Mouse (Mus musculus) lung, embryonic 14.5 days (tissue): ENCODE results near the gene Ryr2. TPM values are rescaled to one million over a fixed set of nuclear protein-coding genes. Genes with fewer than 3 reads are reported as not detected.
A peak's percentile ranks its signal among the peaks of the same experiment; 100 is the strongest.
"Not testable (repeated sequence)": the region's sequence is repeated elsewhere in the genome, so short reads cannot be mapped to it uniquely, and the experiment has no call there.

ENCODE experiments used
- ATAC-seq: fragments of 200-750 bp; cut with Nextera tagmentation; 2 replicates; pipeline ENCODE4 v1.8.0; 2017; ENCODE audit warnings: mild to moderate bottlenecking, moderate TSS enrichment, moderate library complexity; ENCODE audit not compliant: insufficient read depth
- DNase-seq: peaks from one replicate; pipeline ENCODE4 v3.0.0-alpha.2; 2015
- H3K27ac ChIP-seq: fragments of 300-500 bp; sonication (generic); 2 replicates; pipeline ENCODE4 v1.5.1; 2014; ENCODE audit warnings: low read depth, mild to moderate bottlenecking, moderate library complexity
- H3K27me3 ChIP-seq: fragments of 300-500 bp; sonication (generic); 2 replicates; pipeline ENCODE4 v1.6.1; 2014; ENCODE audit warnings: low read length, control low read depth; ENCODE audit not compliant: insufficient read depth
- H3K36me3 ChIP-seq: fragments of 300-500 bp; sonication (generic); 2 replicates; pipeline ENCODE4 v1.6.1; 2014; ENCODE audit warnings: control low read depth; ENCODE audit not compliant: insufficient read depth
- H3K4me1 ChIP-seq: fragments of 300-500 bp; sonication (generic); 2 replicates; pipeline ENCODE4 v1.6.1; 2014; ENCODE audit warnings: antibody characterized with exemption, control low read depth; ENCODE audit not compliant: insufficient read depth
- H3K4me2 ChIP-seq: fragments of 300-500 bp; sonication (generic); 2 replicates; pipeline ENCODE4 v1.6.1; 2014; ENCODE audit warnings: mild to moderate bottlenecking
- H3K4me3 ChIP-seq: fragments of 300-500 bp; sonication (generic); 2 replicates; pipeline ENCODE4 v1.5.1; 2014; ENCODE audit warnings: low read depth, low read length
- H3K9ac ChIP-seq: fragments of 300-500 bp; sonication (generic); 2 replicates; pipeline ENCODE4 v1.6.1; 2014
- H3K9me3 ChIP-seq: fragments of 300-500 bp; sonication (generic); 2 replicates; pipeline ENCODE4 v1.6.1; 2016; ENCODE audit warnings: low read depth, low read length, control low read depth
- CTCF ChIP-seq: IDR thresholded peaks from 2 replicates; pipeline ENCODE4 v1.5.1; 2016; ENCODE audit warnings: antibody characterized with exemption, low read depth
- WGBS: fragments of 180-500 bp; shearing (Covaris S2); extraction: QIAGEN DNeasy Blood & Tissue Kit; methylation state at CpG from one replicate; pipeline ENCODE4 v1.1.7; 2014; 5-methylcytosine and 5-hydroxymethylcytosine counted together
- polyA plus RNA-seq: library from polyadenylated mRNA; unstranded; fragments of >200 nt; fragmentation: Nextera tagmentation; extraction: Ambion mirVana; gene quantifications from 2 replicates; pipeline ENCODE4 v1.2.1, GENCODE M21; 2014

Ryr2 gene
- 2.3 TPM in 2 replicates for polyA plus RNA-seq

GRCm38 (mm10) chr13:12106662-12107632 lies at the start of gene Ryr2:
Ryr2 (minus strand) TSS chr13:12106945.
- Histone ChIP-seq H3K9me3 (no peaks in the 10 kb centered on the region), H3K4me1 (no peaks in the 10 kb centered on the region), H3K4me2 (peak within 1 kb of the TSS; percentile 95), H3K9ac (peak within 1 kb of the TSS; percentile 61), H3K27me3 (peaks cover 31% of the 10 kb centered on the region), H3K4me3 (peak within 1 kb of the TSS; percentile 66), H3K27ac (peak within 1 kb of the TSS; percentile 36; the same call in 1 of the 2 replicates), H3K36me3 (no peaks in the 10 kb centered on the region)
- peak; percentile 79 for TF ChIP-seq CTCF
- ATAC-seq (peak; percentile 85), DNase-seq (peak; percentile 81)
- 10% methylated on average over 49 of the region's 64 CpGs for WGBS

GRCm38 (mm10) chr13:12153922-12154321 lies 47.2 kb upstream of the Ryr2 start:
- H3K9me3 ChIP-seq, result no peaks in the 10 kb centered on the region
- ATAC-seq, result no peak

DNA sequence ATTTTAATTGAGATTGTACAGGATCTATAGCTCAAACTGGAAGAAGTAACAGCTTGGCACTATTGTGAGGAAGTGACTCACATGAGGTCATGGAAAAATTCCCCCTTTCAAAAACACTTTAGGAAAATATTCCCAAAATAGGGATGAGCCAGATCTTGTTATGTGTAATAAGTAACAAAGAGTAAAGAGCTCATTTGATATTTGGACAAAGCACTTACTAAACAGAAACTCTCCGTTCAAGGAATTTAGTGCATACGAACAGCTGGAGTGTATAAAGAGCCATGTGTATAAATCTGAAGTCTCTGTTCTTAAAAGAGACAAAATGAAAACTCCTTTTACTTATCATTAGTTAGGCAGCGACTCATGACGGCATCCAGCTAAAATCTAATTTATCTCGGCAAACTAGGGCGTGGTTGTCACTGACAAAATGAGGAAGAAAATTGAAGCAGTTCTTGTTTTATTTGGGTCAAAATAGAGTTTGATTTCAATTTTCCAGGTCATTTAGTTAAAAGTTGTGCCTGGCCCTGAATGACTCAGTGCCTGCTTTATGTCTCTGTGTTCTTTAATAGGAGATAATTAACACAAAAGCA lies 40.3 kb upstream of the Ryr2 start:
- Histone ChIP-seq H3K27me3 (no peaks in the 10 kb centered on the region), H3K27ac (no peak overlapping the region), H3K4me2 (no peak overlapping the region), H3K9me3 (no peaks in the 10 kb centered on the region), H3K9ac (no peak overlapping the region), H3K4me1 (no peaks in the 10 kb centered on the region; the same call in 1 of the 2 replicates), H3K36me3 (no peaks in the 10 kb centered on the region), H3K4me3 (no peak overlapping the region)
- ATAC-seq (no peak), DNase-seq (peak; percentile 29)
- TF ChIP-seq CTCF, result no peak
- 51% methylated on average over 6 of the region's 6 CpGs for WGBS

More at GRCm38 (mm10) chr13:12153922-12154321, 47.2 kb upstream of the Ryr2 start:
- DNase-seq, result no peak
- no peaks in the 10 kb centered on the region for H3K27me3 ChIP-seq
- H3K27ac ChIP-seq, result no peak overlapping the region
- H3K4me2 ChIP-seq, result no peak overlapping the region
- no peak overlapping the region for H3K4me3 ChIP-seq
- no peak overlapping the region for H3K9ac ChIP-seq
- no peaks in the 10 kb centered on the region for H3K36me3 ChIP-seq
- 71% methylated on average over 11 of the region's 11 CpGs for WGBS
- no peak for TF ChIP-seq CTCF
- no peaks in the 10 kb centered on the region for H3K4me1 ChIP-seq

GRCm38 (mm10) chr13:12146402-12146801 lies 39.7 kb upstream of the Ryr2 start:
- Histone ChIP-seq H3K36me3 (no peaks in the 10 kb centered on the region), H3K4me1 (no peaks in the 10 kb centered on the region; the same call in 1 of the 2 replicates), H3K4me3 (no peak overlapping the region), H3K27ac (no peak overlapping the region), H3K27me3 (no peaks in the 10 kb centered on the region), H3K9me3 (no peaks in the 10 kb centered on the region), H3K4me2 (no peak overlapping the region), H3K9ac (no peak overlapping the region)
- DNase-seq (no peak), ATAC-seq (no peak)
- 52% methylated on average over 2 of the region's 2 CpGs for WGBS
- TF ChIP-seq CTCF, result no peak

DNA sequence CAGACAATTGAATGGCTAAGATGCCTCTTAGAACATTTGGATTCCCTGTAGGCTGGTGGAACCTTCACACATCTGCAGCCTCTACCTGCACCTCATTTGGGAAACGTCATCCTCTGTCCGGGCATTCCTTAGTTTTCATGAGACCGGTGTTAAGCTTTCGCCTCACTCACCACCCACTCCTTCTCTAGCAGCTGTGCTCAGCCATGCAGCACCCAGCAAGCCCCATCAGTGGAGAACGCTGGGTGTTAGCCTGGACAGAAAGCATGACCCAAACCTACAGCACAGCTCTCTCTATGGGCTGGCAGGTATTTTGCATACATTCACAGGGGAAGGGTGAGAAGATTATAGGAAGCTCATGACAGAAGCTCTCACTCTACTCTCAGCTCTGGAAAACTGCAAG lies 36.6 kb upstream of the Ryr2 start:
- Histone ChIP-seq H3K4me2 (no peak overlapping the region), H3K36me3 (no peaks in the 10 kb centered on the region), H3K9me3 (no peaks in the 10 kb centered on the region), H3K4me3 (no peak overlapping the region), H3K27ac (no peak overlapping the region), H3K27me3 (no peaks in the 10 kb centered on the region), H3K9ac (no peak overlapping the region), H3K4me1 (no peaks in the 10 kb centered on the region; the same call in 1 of the 2 replicates)
- DNase-seq (no peak), ATAC-seq (no peak)
- WGBS, result 84% methylated on average over 5 of the region's 5 CpGs
- no peak for TF ChIP-seq CTCF

DNA sequence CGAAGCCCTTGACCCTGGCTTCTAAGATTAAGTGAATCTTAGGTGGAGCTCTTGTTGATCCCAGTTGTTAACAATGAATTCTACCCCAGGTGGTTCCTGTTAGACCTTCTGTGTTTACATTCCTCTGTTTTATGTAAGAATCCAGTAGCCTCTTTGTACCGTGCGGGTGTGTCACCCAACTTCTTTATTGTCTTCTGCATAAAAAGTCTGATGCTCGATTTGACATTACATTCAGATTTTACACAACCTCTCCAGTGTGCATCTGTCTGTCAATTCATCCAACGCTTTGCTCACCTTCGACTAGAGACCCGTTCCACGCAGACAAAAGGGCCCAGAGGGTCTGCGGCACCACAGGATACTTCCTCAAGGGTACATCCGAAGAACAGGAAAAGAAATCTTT lies 29.7 kb upstream of the Ryr2 start:
- H3K4me3 ChIP-seq, H3K9ac ChIP-seq, H3K27ac ChIP-seq, H3K9me3 ChIP-seq, ATAC-seq, DNase-seq, H3K4me2 ChIP-seq, H3K36me3 ChIP-seq, H3K27me3 ChIP-seq, H3K4me1 ChIP-seq: not testable (repeated sequence)
- 78% methylated on average over 10 of the region's 10 CpGs for WGBS

DNA sequence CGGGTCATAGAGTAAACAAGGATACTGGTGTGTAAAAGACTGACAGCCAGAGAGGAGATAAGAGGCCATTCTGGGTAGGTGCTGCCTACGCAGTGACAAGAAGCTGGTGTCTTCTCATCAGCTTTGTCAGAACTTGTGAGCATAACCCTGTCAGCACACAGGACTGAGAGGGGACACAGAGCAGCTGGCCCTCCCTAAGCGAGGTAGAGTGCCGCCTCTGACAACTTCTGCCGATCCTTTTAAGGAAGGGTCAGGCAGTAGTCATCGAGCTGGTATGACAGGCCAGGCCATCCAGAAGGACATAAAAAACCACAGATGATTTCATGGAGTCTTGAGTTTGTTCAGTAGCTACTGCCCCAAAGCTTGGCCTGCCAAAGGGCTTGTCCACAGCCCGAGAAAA lies 26.8 kb upstream of the Ryr2 start:
- ATAC-seq (peak; percentile 95), DNase-seq (peak; percentile 72)
- Histone ChIP-seq H3K9ac (no peak overlapping the region), H3K4me1 (no peaks in the 10 kb centered on the region), H3K4me3 (no peak overlapping the region), H3K9me3 (no peaks in the 10 kb centered on the region), H3K27me3 (no peaks in the 10 kb centered on the region), H3K36me3 (no peaks in the 10 kb centered on the region), H3K4me2 (no peak overlapping the region), H3K27ac (no peak overlapping the region)
- no peak for TF ChIP-seq CTCF
- WGBS, result 19% methylated on average over 7 of the region's 7 CpGs
